Mouse (Mus musculus): ENCODE measurements around the gene Mas1. TPM values are rescaled to one million over a fixed set of nuclear protein-coding genes. Genes with fewer than 3 reads are reported as not detected.

Mas1 gene
- polyA plus RNA-seq (2015; fragmentation: Nextera tagmentation; extraction: Ambion mirVana) = 0.20 and 0.75 TPM in 2 replicates

- no peak within 1 kb of the TSS for H3K9ac ChIP-seq (ENCODE audit: low read depth, low read length)
- H3K36me3 ChIP-seq (ENCODE audit: insufficient read depth, low read length) = no peaks in the 10 kb centered on the region
- H3K9me3 ChIP-seq (replicated peaks; ENCODE audit: low read length) = no peaks in the 10 kb centered on the region
- DNase-seq (ENCODE audit: low spot score) = no peak
- H3K4me1 ChIP-seq (replicated peaks; ENCODE audit: insufficient read depth, low read length) = no peaks in the 10 kb centered on the region
- no peaks in the 10 kb centered on the region for H3K27me3 ChIP-seq (ENCODE audit: insufficient read depth, low read length)
- 46% methylated on average over 2 of the region's 2 CpGs for WGBS
- TF ChIP-seq CTCF (IDR thresholded peaks at IDR 0.05; ENCODE audit: low read depth) = no peak
- H3K4me2 ChIP-seq (ENCODE audit: low read length) = no peak within 1 kb of the TSS
- H3K4me3 ChIP-seq (replicated peaks; ENCODE audit: low read depth, low read length) = no peak within 1 kb of the TSS
- no peak within 1 kb of the TSS for H3K27ac ChIP-seq
- ATAC-seq (replicated peaks; ENCODE audit: low FRiP score, low read depth) = no peak
Measured at GRCm38 (mm10) chr17:12868043-12868442, at the start of gene Mas1. Gene Mas1 (minus strand): TSS chr17:12868143.

DNA sequence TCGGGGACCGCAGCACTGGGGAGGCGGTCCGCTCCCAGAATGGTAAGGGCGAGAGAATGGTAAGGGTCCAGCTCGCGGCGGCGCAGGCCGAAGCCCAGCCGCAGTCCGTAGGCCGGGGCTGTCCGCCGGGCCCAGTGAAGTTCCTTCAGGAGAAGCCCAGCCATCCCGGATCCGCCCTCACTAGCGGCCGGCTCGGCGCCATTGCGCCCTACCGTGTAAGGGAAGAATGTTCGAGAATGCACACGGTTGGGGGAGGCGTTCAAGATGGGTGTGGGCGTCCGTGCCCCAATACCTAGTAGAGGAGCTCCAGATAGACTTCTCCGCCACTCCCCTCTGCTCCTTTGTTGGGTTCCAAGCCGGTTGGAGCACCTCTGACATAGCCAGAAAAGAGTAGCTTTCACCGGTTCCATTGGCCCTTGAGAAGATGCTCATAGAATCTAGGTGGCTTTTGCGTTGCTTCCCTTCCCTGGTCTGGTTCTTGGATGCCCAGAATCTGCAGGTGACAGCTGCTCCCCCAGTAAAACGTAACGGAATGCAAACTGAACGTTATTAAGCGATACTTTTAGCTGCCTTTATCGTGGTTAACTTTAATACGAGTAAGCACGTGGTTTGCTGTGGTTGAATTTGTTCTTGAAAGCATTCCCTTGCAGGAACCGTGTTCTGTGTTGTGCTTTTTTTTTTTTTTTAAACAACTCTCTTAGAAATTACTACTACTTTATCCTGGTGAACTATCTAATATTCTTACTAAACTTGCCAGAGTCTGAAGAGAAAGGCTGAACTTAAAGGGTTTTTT lies 48.8 kb upstream of the Mas1 start:
- TF ChIP-seq CTCF (IDR thresholded peaks at IDR 0.05; ENCODE audit: low read depth) = no peak
- DNase-seq (ENCODE audit: low spot score) = peak; percentile 55
- Histone ChIP-seq H3K4me2 (ENCODE audit: low read length) (peak overlapping the region; percentile 81), H3K36me3 (ENCODE audit: insufficient read depth, low read length) (peaks cover 40% of the 10 kb centered on the region), H3K9ac (ENCODE audit: low read depth, low read length) (peak overlapping the region; percentile 99), H3K27ac (peak overlapping the region; percentile 97), H3K27me3 (ENCODE audit: insufficient read depth, low read length) (no peaks in the 10 kb centered on the region), H3K9me3 (replicated peaks; ENCODE audit: low read length) (no peaks in the 10 kb centered on the region), H3K4me3 (replicated peaks; ENCODE audit: low read depth, low read length) (peak overlapping the region; percentile 95), H3K4me1 (replicated peaks; ENCODE audit: insufficient read depth, low read length) (no peaks in the 10 kb centered on the region; the same call in 1 of the 2 replicates)
- ATAC-seq (replicated peaks; ENCODE audit: low FRiP score, low read depth) = peak; percentile 50
- under 1% methylated on average over 40 of the region's 40 CpGs for WGBS

GRCm38 (mm10) chr17:12915881-12916583 lies 48.1 kb upstream of the Mas1 start, which contains the start of gene Mrpl18:
Gene Mrpl18 (minus strand): TSS chr17:12916345.
- no peaks in the 10 kb centered on the region for H3K27me3 ChIP-seq (ENCODE audit: insufficient read depth, low read length)
- under 1% methylated on average over 56 of the region's 56 CpGs for WGBS
- peak within 1 kb of the TSS; percentile 95 for H3K4me3 ChIP-seq (replicated peaks; ENCODE audit: low read depth, low read length)
- ATAC-seq (replicated peaks; ENCODE audit: low FRiP score, low read depth) (peak; percentile 100), DNase-seq (ENCODE audit: low spot score) (peak; percentile 100)
- peak within 1 kb of the TSS; percentile 83 for H3K4me2 ChIP-seq (ENCODE audit: low read length)
- peaks cover 40% of the 10 kb centered on the region for H3K36me3 ChIP-seq (ENCODE audit: insufficient read depth, low read length)
- TF ChIP-seq CTCF (IDR thresholded peaks at IDR 0.05; ENCODE audit: low read depth) = no peak
- H3K4me1 ChIP-seq (replicated peaks; ENCODE audit: insufficient read depth, low read length) = no peaks in the 10 kb centered on the region; the same call in 1 of the 2 replicates
- H3K9me3 ChIP-seq (replicated peaks; ENCODE audit: low read length) = no peaks in the 10 kb centered on the region
- peak within 1 kb of the TSS; percentile 99 for H3K9ac ChIP-seq (ENCODE audit: low read depth, low read length)
- peak within 1 kb of the TSS; percentile 97 for H3K27ac ChIP-seq

DNA sequence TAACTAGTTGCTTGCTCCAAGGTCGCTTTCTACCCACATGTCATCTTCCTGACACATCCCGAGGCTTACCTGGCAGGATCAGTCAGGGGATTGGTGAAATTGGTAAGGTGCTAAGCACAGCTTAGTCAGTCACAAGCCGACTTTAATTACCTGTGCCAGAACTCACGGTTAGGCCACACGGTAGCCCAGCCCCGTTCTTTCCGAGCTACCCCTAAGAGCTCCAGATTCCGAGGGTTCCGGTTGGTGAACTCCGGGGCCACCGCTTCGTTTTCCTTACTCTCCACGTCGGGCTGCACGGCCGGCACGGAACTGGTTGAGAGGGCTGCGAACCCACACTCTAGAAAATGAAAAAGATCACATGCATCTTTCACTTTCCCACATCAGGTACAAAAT lies 47.5 kb upstream of the Mas1 start, which contains the start of gene Tcp1:
TSS of gene Tcp1 (plus strand) at position 214 of the 393 bp plus-strand sequence.
- Histone ChIP-seq H3K27ac (peak within 1 kb of the TSS; percentile 97), H3K9ac (ENCODE audit: low read depth, low read length) (peak within 1 kb of the TSS; percentile 99), H3K4me2 (ENCODE audit: low read length) (peak within 1 kb of the TSS; percentile 83), H3K27me3 (ENCODE audit: insufficient read depth, low read length) (no peaks in the 10 kb centered on the region), H3K36me3 (ENCODE audit: insufficient read depth, low read length) (peaks cover 41% of the 10 kb centered on the region), H3K4me1 (replicated peaks; ENCODE audit: insufficient read depth, low read length) (no peaks in the 10 kb centered on the region; the same call in 1 of the 2 replicates), H3K9me3 (replicated peaks; ENCODE audit: low read length) (no peaks in the 10 kb centered on the region), H3K4me3 (replicated peaks; ENCODE audit: low read depth, low read length) (peak within 1 kb of the TSS; percentile 95)
- ATAC-seq (replicated peaks; ENCODE audit: low FRiP score, low read depth) = 0 out of 2 replicates have a peak, but pooled peaks have one; percentile 2
- TF ChIP-seq CTCF (IDR thresholded peaks at IDR 0.05; ENCODE audit: low read depth) = no peak
- WGBS = under 1% methylated on average over 18 of the region's 18 CpGs
- DNase-seq (ENCODE audit: low spot score) = peak; percentile 25

- H3K9me3 ChIP-seq (replicated peaks; ENCODE audit: low read length) = no peaks in the 10 kb centered on the region
- no peak overlapping the region for H3K27ac ChIP-seq
- DNase-seq (ENCODE audit: low spot score) (no peak), ATAC-seq (replicated peaks; ENCODE audit: low FRiP score, low read depth) (no peak)
- no peak for TF ChIP-seq CTCF (IDR thresholded peaks at IDR 0.05; ENCODE audit: low read depth)
- H3K9ac ChIP-seq (ENCODE audit: low read depth, low read length) = no peak overlapping the region
- 89% methylated on average over 8 of the region's 8 CpGs for WGBS
- no peaks in the 10 kb centered on the region; the same call in 1 of the 2 replicates for H3K4me1 ChIP-seq (replicated peaks; ENCODE audit: insufficient read depth, low read length)
- H3K27me3 ChIP-seq (ENCODE audit: insufficient read depth, low read length) = no peaks in the 10 kb centered on the region
- H3K36me3 ChIP-seq (ENCODE audit: insufficient read depth, low read length) = peaks cover 34% of the 10 kb centered on the region; the same call in 1 of the 2 replicates
- H3K4me2 ChIP-seq (ENCODE audit: low read length) = no peak overlapping the region
- H3K4me3 ChIP-seq (replicated peaks; ENCODE audit: low read depth, low read length) = no peak overlapping the region
Measured at GRCm38 (mm10) chr17:12910391-12910790, 42.4 kb upstream of the Mas1 start.
